Mouse (Mus musculus) ES-E14 (cell line): ENCODE data around the gene Uspl1.

ENCODE experiments used
- CHD2 ChIP-seq: IDR thresholded peaks from 2 replicates; pipeline ENCODE4 v1.6.1; 2014; ENCODE audit warnings: mild to moderate bottlenecking, low read depth, low read length, inconsistent platforms
- HCFC1 ChIP-seq: IDR thresholded peaks from 2 replicates; pipeline ENCODE4 v1.6.1; 2012; ENCODE audit warnings: low read length, inconsistent platforms, borderline replicate concordance; ENCODE audit not compliant: insufficient read depth
- MAFK ChIP-seq: IDR thresholded peaks from 2 replicates; pipeline ENCODE4 v1.6.1; 2014; ENCODE audit warnings: mild to moderate bottlenecking, low read depth, low read length, inconsistent platforms; ENCODE audit not compliant: insufficient read depth
- ZC3H11A ChIP-seq: IDR thresholded peaks from 2 replicates; pipeline ENCODE4 v1.6.1; 2012; ENCODE audit warnings: low read depth, mild to moderate bottlenecking, inconsistent platforms, low read length, borderline replicate concordance
- ZNF384 ChIP-seq: IDR thresholded peaks from 2 replicates; pipeline ENCODE4 v1.6.1; 2012; ENCODE audit warnings: low read depth, low read length, inconsistent platforms

GRCm38 (mm10) chr5:149212806-149213205 is 28.7 kb downstream of the Uspl1 start:
- no peak for TF ChIP-seq HCFC1
- no peak for TF ChIP-seq ZC3H11A
- no peak for TF ChIP-seq ZNF384
- no peak for TF ChIP-seq CHD2
- TF ChIP-seq MAFK, result no peak
